Mouse (Mus musculus) kidney, embryonic 15.5 days (tissue): ENCODE data around the gene Grk4. TPM values are rescaled to one million over a fixed set of nuclear protein-coding genes. Genes with fewer than 3 reads are reported as not detected.
A peak's percentile ranks its signal among the peaks of the same experiment; 100 is the strongest.
"Not testable (repeated sequence)": the region's sequence is repeated elsewhere in the genome, so short reads cannot be mapped to it uniquely, and the experiment has no call there.

Source experiments
- ATAC-seq: fragments of 200-750 bp; cut with Nextera tagmentation; replicated peaks from 2 replicates; pipeline ENCODE4 v1.8.0; 2017; ENCODE audit warnings: moderate TSS enrichment; ENCODE audit not compliant: low FRiP score
- H3K27ac ChIP-seq: fragments of 300-500 bp; sonication (generic); 2 replicates; pipeline ENCODE4 v1.5.1; 2015; ENCODE audit warnings: mild to moderate bottlenecking, inconsistent platforms
- H3K27me3 ChIP-seq: fragments of 300-500 bp; sonication (generic); 2 replicates; pipeline ENCODE4 v1.6.1; 2015; ENCODE audit warnings: inconsistent platforms
- H3K36me3 ChIP-seq: fragments of 300-500 bp; sonication (generic); 2 replicates; pipeline ENCODE4 v1.6.1; 2015; ENCODE audit warnings: inconsistent platforms
- H3K4me1 ChIP-seq: fragments of 300-500 bp; sonication (generic); 2 replicates; pipeline ENCODE4 v1.6.1; 2015; ENCODE audit warnings: inconsistent platforms
- H3K4me2 ChIP-seq: fragments of 300-500 bp; sonication (generic); 2 replicates; pipeline ENCODE4 v1.6.1; 2015; ENCODE audit warnings: moderate library complexity, mild to moderate bottlenecking, inconsistent platforms
- H3K4me3 ChIP-seq: fragments of 300-500 bp; sonication (generic); replicated peaks from 2 replicates; pipeline ENCODE4 v1.5.1; 2015; ENCODE audit warnings: mild to moderate bottlenecking, inconsistent platforms
- H3K9ac ChIP-seq: fragments of 300-500 bp; sonication (generic); 2 replicates; pipeline ENCODE4 v1.6.1; 2015; ENCODE audit warnings: mild to moderate bottlenecking, inconsistent platforms
- H3K9me3 ChIP-seq: fragments of 300-500 bp; sonication (generic); replicated peaks from 2 replicates; pipeline ENCODE4 v1.6.1; 2016; ENCODE audit warnings: inconsistent platforms
- WGBS: fragments of 180-500 bp; shearing (Covaris S2); methylation state at CpG from one replicate; pipeline ENCODE4 v1.1.7; 2015; ENCODE audit warnings: mixed read lengths; 5-methylcytosine and 5-hydroxymethylcytosine counted together
- polyA plus RNA-seq: library from polyadenylated mRNA; unstranded; fragments of >200 nt; fragmentation: Nextera tagmentation; extraction: Ambion mirVana; gene quantifications from 2 replicates; pipeline ENCODE4 v1.2.1, GENCODE M21; 2015

The Grk4 gene
- polyA plus RNA-seq, 1 experiment from 2014 or later: 2.8 TPM

- Histone ChIP-seq H3K27ac (no peak overlapping the region), H3K9me3 (no peaks in the 10 kb centered on the region), H3K4me3 (no peak overlapping the region), H3K4me1 (peaks cover 7% of the 10 kb centered on the region), H3K9ac (no peak overlapping the region), H3K4me2 (no peak overlapping the region), H3K36me3 (peaks cover 78% of the 10 kb centered on the region), H3K27me3 (no peaks in the 10 kb centered on the region)
- WGBS: 90% methylated on average over 9 of the region's 9 CpGs
- no peak for ATAC-seq
Observed at GRCm38 (mm10) chr5:34654881-34655280, 5.3 kb upstream of the Grk4 start.

- Histone ChIP-seq H3K9me3 (no peaks in the 10 kb centered on the region), H3K36me3 (peaks cover 51% of the 10 kb centered on the region), H3K4me3 (no peak overlapping the region), H3K9ac (no peak overlapping the region), H3K4me2 (no peak overlapping the region), H3K27me3 (no peaks in the 10 kb centered on the region), H3K27ac (no peak overlapping the region), H3K4me1 (peaks cover 7% of the 10 kb centered on the region)
- WGBS: 93% methylated on average over 8 of the region's 8 CpGs
- ATAC-seq: no peak
Observed at GRCm38 (mm10) chr5:34657556-34657955, 2.6 kb upstream of the Grk4 start.

- H3K27me3 ChIP-seq: no peaks in the 10 kb centered on the region
- H3K9ac ChIP-seq: peak overlapping the region; percentile 64
- WGBS: under 1% methylated on average over 57 of the region's 57 CpGs
- peaks cover 20% of the 10 kb centered on the region for H3K36me3 ChIP-seq
- peak overlapping the region; percentile 81 for H3K4me3 ChIP-seq
- no peak; the same call in none of the 2 replicates for ATAC-seq
- peak overlapping the region; percentile 84 for H3K4me2 ChIP-seq
- H3K27ac ChIP-seq: peak overlapping the region; percentile 90
- peaks cover 7% of the 10 kb centered on the region for H3K4me1 ChIP-seq
- no peaks in the 10 kb centered on the region for H3K9me3 ChIP-seq
Observed at GRCm38 (mm10) chr5:34660591-34661130, 482 bp downstream of the Grk4 start.

DNA sequence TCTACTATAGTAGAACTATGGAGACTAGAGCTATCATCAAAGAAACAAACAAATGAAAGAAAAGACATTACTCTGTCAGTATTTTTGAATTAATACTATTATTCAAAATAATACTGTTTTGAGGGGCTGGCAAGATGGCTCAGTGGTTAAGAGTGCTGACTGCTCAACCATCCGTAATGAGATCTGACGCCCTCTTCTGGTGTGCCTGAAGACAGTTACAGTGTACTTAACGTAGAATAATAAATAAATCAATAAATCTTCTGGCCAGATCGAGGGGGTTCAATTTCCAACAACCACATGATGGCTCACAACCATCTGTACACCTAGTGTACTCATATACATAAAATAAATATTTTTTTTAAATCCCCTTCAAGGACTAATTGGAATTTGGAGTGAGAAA, 1.7 kb downstream of the Grk4 start:
- H3K9ac ChIP-seq: no peak overlapping the region
- peaks cover 7% of the 10 kb centered on the region for H3K4me1 ChIP-seq
- no peak overlapping the region for H3K27ac ChIP-seq
- WGBS: 67% methylated on average over 4 of the region's 4 CpGs
- ATAC-seq: no peak
- peaks cover 9% of the 10 kb centered on the region for H3K36me3 ChIP-seq
- no peak overlapping the region for H3K4me2 ChIP-seq
- no peaks in the 10 kb centered on the region for H3K9me3 ChIP-seq
- H3K4me3 ChIP-seq: no peak overlapping the region
- H3K27me3 ChIP-seq: no peaks in the 10 kb centered on the region

DNA sequence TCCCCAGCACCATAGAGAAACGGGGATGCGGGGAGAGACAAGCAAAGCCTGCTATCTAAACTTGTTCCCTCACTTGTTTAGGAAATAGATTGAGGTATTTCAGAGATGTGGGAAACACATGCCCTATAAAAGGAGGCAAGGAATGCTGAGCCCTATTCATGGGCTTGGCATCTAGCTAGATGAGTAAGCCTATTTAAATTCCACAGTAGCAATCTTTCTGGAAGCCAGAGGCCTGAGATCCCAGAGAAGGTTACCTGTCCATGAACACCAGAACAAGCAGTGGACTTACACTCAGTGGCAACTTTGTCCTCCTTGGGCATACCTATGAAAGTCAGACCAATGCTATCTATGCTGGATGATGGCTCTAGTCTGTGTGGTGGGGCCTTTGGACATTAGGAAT, 3.1 kb downstream of the Grk4 start:
- no peaks in the 10 kb centered on the region for H3K36me3 ChIP-seq
- H3K9ac ChIP-seq: no peak overlapping the region
- WGBS: 93% methylated on average over 2 of the region's 2 CpGs
- no peaks in the 10 kb centered on the region for H3K27me3 ChIP-seq
- H3K4me3 ChIP-seq: no peak overlapping the region
- ATAC-seq: no peak
- no peak overlapping the region for H3K4me2 ChIP-seq
- H3K27ac ChIP-seq: no peak overlapping the region
- no peaks in the 10 kb centered on the region for H3K9me3 ChIP-seq
- H3K4me1 ChIP-seq: peaks cover 7% of the 10 kb centered on the region

DNA sequence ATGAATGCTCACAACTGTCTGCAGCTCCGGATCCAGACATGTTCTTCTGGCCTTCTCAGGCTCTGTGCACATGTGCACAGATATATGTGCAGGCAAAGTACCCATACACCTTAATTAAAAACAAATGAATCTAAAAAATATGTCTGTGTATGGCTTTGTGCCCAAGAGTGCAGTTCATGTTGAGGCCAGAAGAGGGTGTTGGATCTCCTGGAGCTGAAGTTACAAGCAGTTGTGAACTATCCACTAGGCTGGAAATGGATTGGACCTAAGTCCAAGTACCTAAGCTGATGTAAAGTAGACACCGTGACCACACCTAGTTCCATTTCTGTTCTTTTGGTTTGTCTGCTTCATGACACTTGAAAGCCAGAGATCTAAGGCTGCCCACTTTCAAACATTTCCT, 9.3 kb downstream of the Grk4 start:
- H3K36me3 ChIP-seq: no peaks in the 10 kb centered on the region
- H3K27ac ChIP-seq: no peak overlapping the region
- no peak for ATAC-seq
- WGBS: 82% methylated on average over 2 of the region's 2 CpGs
- H3K9me3 ChIP-seq: no peaks in the 10 kb centered on the region
- H3K27me3 ChIP-seq: no peaks in the 10 kb centered on the region
- H3K4me2 ChIP-seq: no peak overlapping the region
- H3K9ac ChIP-seq: no peak overlapping the region
- 0 out of 2 replicates have a peak, but pooled peaks cover 3% of the 10 kb centered on the region for H3K4me1 ChIP-seq
- no peak overlapping the region for H3K4me3 ChIP-seq

- no peak for ATAC-seq
- WGBS: 81% methylated on average over 4 of the region's 4 CpGs
- H3K4me3 ChIP-seq: no peak overlapping the region
Observed at GRCm38 (mm10) chr5:34670280-34670679, 10.1 kb downstream of the Grk4 start.

DNA sequence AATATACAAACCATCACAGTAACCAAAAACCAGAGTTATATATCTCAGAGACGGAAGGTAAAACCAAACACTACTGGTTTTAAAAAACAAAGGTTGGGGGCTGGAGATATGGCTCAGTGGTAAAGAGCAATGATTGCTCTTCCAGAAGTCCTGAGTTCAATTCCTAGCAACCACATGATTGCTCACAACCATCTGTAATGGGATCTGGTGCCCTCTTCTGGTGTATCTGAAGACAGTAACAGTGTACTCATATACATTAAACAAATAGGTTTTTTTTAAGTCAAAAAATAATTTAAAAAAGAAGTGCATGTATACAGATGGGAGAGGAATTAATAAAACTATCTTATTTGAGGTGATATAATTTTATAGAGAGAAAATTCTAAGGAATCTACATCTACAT, 29.7 kb downstream of the Grk4 start:
- no peaks in the 10 kb centered on the region for H3K27me3 ChIP-seq
- WGBS: 88% methylated on average over 1 of the region's 1 CpGs
- no peaks in the 10 kb centered on the region for H3K36me3 ChIP-seq
- no peak overlapping the region for H3K4me3 ChIP-seq
- H3K4me1 ChIP-seq: no peaks in the 10 kb centered on the region
- no peak overlapping the region for H3K27ac ChIP-seq
- no peak overlapping the region for H3K4me2 ChIP-seq
- no peaks in the 10 kb centered on the region for H3K9me3 ChIP-seq
- H3K9ac ChIP-seq: no peak overlapping the region
- ATAC-seq: no peak

More at GRCm38 (mm10) chr5:34670280-34670679, 10.1 kb downstream of the Grk4 start:
- Histone ChIP-seq H3K27me3 (no peaks in the 10 kb centered on the region), H3K27ac (no peak overlapping the region), H3K9ac (no peak overlapping the region), H3K4me1 (0 out of 2 replicates have a peak, but pooled peaks cover 3% of the 10 kb centered on the region), H3K9me3 (no peaks in the 10 kb centered on the region), H3K4me2 (no peak overlapping the region), H3K36me3 (no peaks in the 10 kb centered on the region)

DNA sequence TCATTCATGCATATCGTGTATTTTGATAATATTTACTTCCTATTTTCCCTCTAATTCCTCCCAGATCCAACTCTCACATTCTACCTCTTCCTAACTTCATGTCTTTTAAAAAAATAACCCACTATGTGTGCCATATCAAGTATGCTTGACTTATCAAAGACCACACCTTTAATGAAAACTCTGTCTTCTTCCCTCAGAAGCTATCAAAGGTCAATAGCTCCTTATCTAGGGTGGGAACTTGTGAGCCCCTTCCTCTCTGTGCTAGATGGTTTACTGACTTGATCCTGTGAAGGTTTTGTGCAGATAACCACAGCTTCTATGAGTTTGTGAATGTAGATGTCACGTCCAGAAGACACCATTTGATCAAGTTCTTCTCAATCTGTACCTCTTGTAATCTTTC, 32.6 kb downstream of the Grk4 start:
- no peak overlapping the region for H3K4me3 ChIP-seq
- no peaks in the 10 kb centered on the region for H3K9me3 ChIP-seq
- H3K27me3 ChIP-seq: no peaks in the 10 kb centered on the region
- no peak overlapping the region for H3K9ac ChIP-seq
- H3K36me3 ChIP-seq: no peaks in the 10 kb centered on the region
- no peak overlapping the region for H3K4me2 ChIP-seq
- no peak for ATAC-seq
- 75% methylated on average over 2 of the region's 2 CpGs for WGBS
- no peaks in the 10 kb centered on the region for H3K4me1 ChIP-seq
- H3K27ac ChIP-seq: no peak overlapping the region

- Histone ChIP-seq H3K27me3 (no peaks in the 10 kb centered on the region), H3K36me3 (no peaks in the 10 kb centered on the region), H3K4me1 (no peaks in the 10 kb centered on the region), H3K9ac (no peak overlapping the region), H3K4me2 (no peak overlapping the region), H3K9me3 (no peaks in the 10 kb centered on the region), H3K27ac (no peak overlapping the region), H3K4me3 (no peak overlapping the region)
- 66% methylated on average over 5 of the region's 5 CpGs for WGBS
- no peak for ATAC-seq
Observed at GRCm38 (mm10) chr5:34695521-34695920, 35.3 kb downstream of the Grk4 start.

DNA sequence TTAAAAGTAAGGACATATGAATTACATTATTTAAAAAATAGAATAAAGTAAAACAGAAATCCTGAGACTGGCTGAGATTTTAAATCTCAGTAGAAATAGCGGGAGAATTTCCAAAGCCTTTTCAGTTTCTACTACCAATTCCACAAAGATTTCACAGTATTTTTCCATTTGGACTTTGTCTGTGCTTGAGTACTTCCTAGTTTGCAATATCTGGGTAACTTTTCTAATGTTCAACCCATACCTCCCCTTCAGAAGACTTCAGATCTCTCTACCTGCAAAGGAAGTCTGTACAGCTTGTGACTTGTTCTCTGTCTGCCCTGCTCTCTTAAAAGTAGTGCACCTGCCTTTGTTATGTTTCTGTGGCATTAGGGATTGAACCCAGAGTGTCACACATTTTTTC, 48.3 kb downstream of the Grk4 start:
- no peak for ATAC-seq
- no peaks in the 10 kb centered on the region for H3K36me3 ChIP-seq
- H3K4me1 ChIP-seq: no peaks in the 10 kb centered on the region
- H3K27ac ChIP-seq: no peak overlapping the region
- 85% methylated on average over 1 of the region's 1 CpGs for WGBS
- H3K9ac ChIP-seq: no peak overlapping the region
- H3K4me3 ChIP-seq: no peak overlapping the region
- H3K27me3 ChIP-seq: no peaks in the 10 kb centered on the region
- no peak overlapping the region for H3K4me2 ChIP-seq
- H3K9me3 ChIP-seq: no peaks in the 10 kb centered on the region

DNA sequence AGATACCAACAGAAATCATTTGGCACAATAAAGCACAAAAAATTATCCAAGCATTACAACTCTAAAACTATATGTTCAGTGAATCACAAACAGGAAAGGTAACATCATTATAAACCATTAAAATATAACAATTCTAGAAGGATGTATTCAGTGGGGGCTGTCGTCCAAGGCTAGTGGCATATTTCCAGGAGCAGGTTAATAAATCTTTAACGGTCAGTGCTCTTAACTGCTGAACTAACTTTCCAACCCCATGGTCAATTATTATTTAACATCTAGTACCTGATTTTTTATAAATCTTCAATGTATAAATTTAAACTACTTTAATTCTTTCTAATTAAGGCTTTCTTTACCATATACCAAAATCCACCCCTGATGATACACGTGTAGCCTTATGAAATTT, 54.2 kb downstream of the Grk4 start:
- not testable (repeated sequence) for H3K9me3 ChIP-seq, H3K4me2 ChIP-seq, H3K27ac ChIP-seq, H3K9ac ChIP-seq, H3K36me3 ChIP-seq, ATAC-seq, H3K4me3 ChIP-seq, H3K4me1 ChIP-seq, H3K27me3 ChIP-seq
- WGBS: 41% methylated on average over 3 of the region's 3 CpGs

DNA sequence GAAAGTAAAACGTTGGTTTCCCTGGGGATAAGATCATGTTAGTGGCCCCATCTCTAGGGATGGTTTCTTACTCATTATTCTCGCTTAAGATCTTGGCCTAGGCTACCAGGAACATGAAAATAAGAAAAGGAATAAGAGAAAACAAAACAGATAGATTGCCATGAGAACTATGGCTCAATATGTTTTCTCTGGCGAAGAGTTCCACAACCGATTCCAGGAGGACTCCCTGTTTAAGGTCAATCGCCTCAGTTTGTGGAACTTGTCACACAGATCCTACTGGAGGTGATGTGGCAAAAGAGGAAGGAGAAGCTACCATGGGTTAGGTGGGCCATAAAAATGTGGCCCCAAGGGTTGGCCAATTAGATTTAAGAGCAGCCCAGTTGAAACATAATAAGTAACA, 54.6 kb downstream of the Grk4 start:
- no peak overlapping the region for H3K4me3 ChIP-seq
- H3K4me2 ChIP-seq: no peak overlapping the region
- H3K9ac ChIP-seq: no peak overlapping the region
- no peak overlapping the region for H3K27ac ChIP-seq
- H3K27me3 ChIP-seq: 0 out of 2 replicates have a peak, but pooled peaks cover 2% of the 10 kb centered on the region
- H3K36me3 ChIP-seq: no peaks in the 10 kb centered on the region
- H3K4me1 ChIP-seq: peaks cover 2% of the 10 kb centered on the region; the same call in 1 of the 2 replicates
- no peaks in the 10 kb centered on the region for H3K9me3 ChIP-seq
- WGBS: 72% methylated on average over 5 of the region's 5 CpGs
- no peak for ATAC-seq
